Mouse (Mus musculus): ENCODE results near the gene Slc22a5. TPM values are rescaled to one million over a fixed set of nuclear protein-coding genes. Genes with fewer than 3 reads are reported as not detected.

Slc22a5 gene
- polyA plus RNA-seq, 2 experiments, result 8.9 to 11.4 TPM

DNA sequence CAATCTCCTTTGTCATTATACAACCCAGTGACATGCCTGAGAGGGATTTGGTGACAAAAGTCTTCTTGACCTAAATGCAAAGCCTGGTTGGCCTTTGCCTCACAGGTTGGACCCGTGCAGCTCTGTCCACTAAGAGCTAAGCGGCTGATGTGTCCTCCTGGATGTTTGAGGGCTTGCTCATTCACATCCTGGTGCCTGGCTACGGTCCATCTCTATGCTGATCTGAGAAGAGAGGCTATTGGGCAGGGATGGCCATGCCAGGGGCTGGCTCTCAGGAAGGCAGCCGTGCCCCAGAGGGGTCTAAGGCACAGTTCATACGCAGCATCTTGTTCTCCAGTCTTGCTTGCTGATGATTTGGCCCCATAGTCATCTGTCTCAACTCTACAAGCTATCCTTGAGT lies 53.7 kb downstream of the Slc22a5 start:
- no peak for TF ChIP-seq POLR2A (IDR thresholded peaks at IDR 0.05; ENCODE audit: borderline replicate concordance, extremely low read depth, insufficient read depth, insufficient read length)
- Histone ChIP-seq H3K27ac (replicated peaks; ENCODE audit: low read depth, low read length) (no peak overlapping the region), H3K9ac (ENCODE audit: low read depth, low read length, severe bottlenecking) (no peak overlapping the region), H3K4me2 (replicated peaks; ENCODE audit: low read depth, low read length, severe bottlenecking) (no peak overlapping the region), H3K4me1 (ENCODE audit: control insufficient read depth, insufficient read depth, low read length) (peaks cover 8% of the 10 kb centered on the region; the same call in 1 of the 2 replicates), H3K4me3 (replicated peaks; ENCODE audit: low read length) (no peak overlapping the region), H3K27me3 (ENCODE audit: control insufficient read depth, insufficient read depth, low read length) (no peaks in the 10 kb centered on the region), H3K9me3 (ENCODE audit: control insufficient read depth, low read length) (no peaks in the 10 kb centered on the region), H3K36me3 (ENCODE audit: control insufficient read depth, insufficient read depth, low read length) (no peaks in the 10 kb centered on the region)
- WGBS, result 95% methylated on average over 5 of the region's 5 CpGs
- ATAC-seq (ENCODE audit: low FRiP score, low read depth), result no peak
- no peak for DNase-seq (ENCODE audit: low spot score)

- no peak for ATAC-seq (ENCODE audit: low FRiP score, low read depth)
- H3K36me3 ChIP-seq (ENCODE audit: control insufficient read depth, insufficient read depth, low read length), result no peaks in the 10 kb centered on the region
- no peak for DNase-seq (ENCODE audit: low spot score)
- WGBS, result 89% methylated on average over 4 of the region's 4 CpGs
- no peaks in the 10 kb centered on the region for H3K27me3 ChIP-seq (ENCODE audit: control insufficient read depth, insufficient read depth, low read length)
- no peak for TF ChIP-seq POLR2A (IDR thresholded peaks at IDR 0.05; ENCODE audit: borderline replicate concordance, extremely low read depth, insufficient read depth, insufficient read length)
- no peak overlapping the region for H3K27ac ChIP-seq (replicated peaks; ENCODE audit: low read depth, low read length)
- H3K4me3 ChIP-seq (replicated peaks; ENCODE audit: low read length), result no peak overlapping the region
- no peaks in the 10 kb centered on the region for H3K9me3 ChIP-seq (ENCODE audit: control insufficient read depth, low read length)
- no peak overlapping the region for H3K9ac ChIP-seq (ENCODE audit: low read depth, low read length, severe bottlenecking)
- H3K4me1 ChIP-seq (ENCODE audit: control insufficient read depth, insufficient read depth, low read length), result peaks cover 8% of the 10 kb centered on the region; the same call in 1 of the 2 replicates
- H3K4me2 ChIP-seq (replicated peaks; ENCODE audit: low read depth, low read length, severe bottlenecking), result no peak overlapping the region
Measured at GRCm38 (mm10) chr11:53835379-53836010, 56.0 kb downstream of the Slc22a5 start.

GRCm38 (mm10) chr11:53825409-53825808 lies 66.1 kb downstream of the Slc22a5 start:
- no peak for ATAC-seq (ENCODE audit: low FRiP score, low read depth)
- no peak overlapping the region for H3K27ac ChIP-seq (replicated peaks; ENCODE audit: low read depth, low read length)
- H3K4me3 ChIP-seq (replicated peaks; ENCODE audit: low read length), result no peak overlapping the region
- DNase-seq (ENCODE audit: low spot score), result no peak
- H3K36me3 ChIP-seq (ENCODE audit: control insufficient read depth, insufficient read depth, low read length), result no peaks in the 10 kb centered on the region
- no peak overlapping the region for H3K4me2 ChIP-seq (replicated peaks; ENCODE audit: low read depth, low read length, severe bottlenecking)
- WGBS, result 79% methylated on average over 4 of the region's 4 CpGs
- TF ChIP-seq POLR2A (IDR thresholded peaks at IDR 0.05; ENCODE audit: borderline replicate concordance, extremely low read depth, insufficient read depth, insufficient read length), result no peak
- no peaks in the 10 kb centered on the region for H3K27me3 ChIP-seq (ENCODE audit: control insufficient read depth, insufficient read depth, low read length)
- no peaks in the 10 kb centered on the region for H3K4me1 ChIP-seq (ENCODE audit: control insufficient read depth, insufficient read depth, low read length)
- H3K9me3 ChIP-seq (ENCODE audit: control insufficient read depth, low read length), result no peaks in the 10 kb centered on the region
- H3K9ac ChIP-seq (ENCODE audit: low read depth, low read length, severe bottlenecking), result no peak overlapping the region

DNA sequence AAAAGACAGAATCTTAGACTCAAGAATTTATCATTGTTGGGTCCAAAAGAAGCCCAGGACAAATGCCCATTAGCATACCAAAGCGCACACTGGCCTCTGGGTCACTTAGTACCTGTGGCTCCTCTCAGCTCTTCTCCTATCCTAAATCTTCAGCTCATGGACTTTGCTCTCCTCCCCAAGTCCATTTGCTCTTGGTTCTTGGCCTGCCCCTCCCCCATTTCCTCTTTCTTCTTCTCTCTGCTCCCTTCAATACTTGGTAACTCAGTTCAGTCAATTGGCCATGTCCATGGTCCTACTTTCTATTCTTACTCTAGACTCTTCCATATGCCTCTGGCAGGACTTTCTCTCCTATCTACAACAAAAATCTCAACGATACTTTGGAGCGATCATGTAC lies 69.5 kb downstream of the Slc22a5 start:
- Histone ChIP-seq H3K4me3 (replicated peaks; ENCODE audit: low read length) (no peak overlapping the region), H3K27me3 (ENCODE audit: control insufficient read depth, insufficient read depth, low read length) (no peaks in the 10 kb centered on the region), H3K9ac (ENCODE audit: low read depth, low read length, severe bottlenecking) (no peak overlapping the region), H3K4me2 (replicated peaks; ENCODE audit: low read depth, low read length, severe bottlenecking) (no peak overlapping the region), H3K4me1 (ENCODE audit: control insufficient read depth, insufficient read depth, low read length) (no peaks in the 10 kb centered on the region), H3K9me3 (ENCODE audit: control insufficient read depth, low read length) (no peaks in the 10 kb centered on the region), H3K36me3 (ENCODE audit: control insufficient read depth, insufficient read depth, low read length) (no peaks in the 10 kb centered on the region), H3K27ac (replicated peaks; ENCODE audit: low read depth, low read length) (no peak overlapping the region)
- TF ChIP-seq POLR2A (IDR thresholded peaks at IDR 0.05; ENCODE audit: borderline replicate concordance, extremely low read depth, insufficient read depth, insufficient read length), result no peak
- 91% methylated on average over 3 of the region's 3 CpGs for WGBS
- ATAC-seq (ENCODE audit: low FRiP score, low read depth) (no peak), DNase-seq (ENCODE audit: low spot score) (no peak)

- no peak for DNase-seq (ENCODE audit: low spot score)
- TF ChIP-seq POLR2A (IDR thresholded peaks at IDR 0.05; ENCODE audit: borderline replicate concordance, extremely low read depth, insufficient read depth, insufficient read length), result no peak
- ATAC-seq (ENCODE audit: low FRiP score, low read depth), result no peak
- H3K36me3 ChIP-seq (ENCODE audit: control insufficient read depth, insufficient read depth, low read length), result no peaks in the 10 kb centered on the region
- no peaks in the 10 kb centered on the region for H3K27me3 ChIP-seq (ENCODE audit: control insufficient read depth, insufficient read depth, low read length)
- H3K9me3 ChIP-seq (ENCODE audit: control insufficient read depth, low read length), result no peaks in the 10 kb centered on the region
- 82% methylated on average over 11 of the region's 11 CpGs for WGBS
- H3K4me3 ChIP-seq (replicated peaks; ENCODE audit: low read length), result no peak overlapping the region
- no peak overlapping the region for H3K4me2 ChIP-seq (replicated peaks; ENCODE audit: low read depth, low read length, severe bottlenecking)
- no peaks in the 10 kb centered on the region for H3K4me1 ChIP-seq (ENCODE audit: control insufficient read depth, insufficient read depth, low read length)
- H3K9ac ChIP-seq (ENCODE audit: low read depth, low read length, severe bottlenecking), result no peak overlapping the region
- H3K27ac ChIP-seq (replicated peaks; ENCODE audit: low read depth, low read length), result no peak overlapping the region
Measured at GRCm38 (mm10) chr11:53821230-53821944, 70.1 kb downstream of the Slc22a5 start.
